Mouse (Mus musculus): Measurements from ENCODE around the gene Lrrc10.
"Not testable (repeated sequence)": the region's sequence is repeated elsewhere in the genome, so short reads cannot be mapped to it uniquely, and the experiment has no call there.

Lrrc10 gene

DNA sequence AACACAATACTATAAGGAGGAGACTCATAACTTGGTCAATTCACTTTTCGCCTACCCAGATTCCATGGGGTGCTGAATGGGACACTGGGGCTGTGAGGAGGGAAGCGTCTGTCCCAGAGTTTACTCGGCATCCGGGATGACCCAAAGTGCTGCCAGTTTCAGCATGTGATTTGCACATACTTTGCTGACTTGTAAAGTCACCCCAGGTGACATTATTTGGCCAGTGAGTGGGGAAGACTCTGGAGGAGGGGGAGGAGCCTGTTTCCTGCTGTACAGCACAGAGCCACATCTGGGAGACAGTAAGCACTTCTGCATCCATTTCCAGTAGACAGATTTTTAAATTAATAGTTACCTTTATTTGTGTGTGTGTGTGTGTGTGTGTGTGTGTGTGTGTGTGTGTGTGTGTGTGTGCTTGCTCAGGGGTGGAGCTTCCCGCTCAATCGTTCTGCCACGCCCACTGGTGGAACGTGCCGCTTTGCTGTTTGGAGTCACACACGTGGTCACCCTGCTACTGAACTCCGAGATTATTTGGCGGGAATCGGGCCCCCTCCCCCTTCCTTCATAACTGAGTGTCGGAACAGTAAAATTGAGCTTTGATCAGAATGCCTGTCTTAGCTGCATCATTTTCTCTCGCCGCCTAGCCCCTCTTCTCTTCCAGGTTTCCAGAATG is 1.5 kb upstream of the Lrrc10 start:
- DNase-seq (ENCODE audit: low spot score) = not testable (repeated sequence)

DNA sequence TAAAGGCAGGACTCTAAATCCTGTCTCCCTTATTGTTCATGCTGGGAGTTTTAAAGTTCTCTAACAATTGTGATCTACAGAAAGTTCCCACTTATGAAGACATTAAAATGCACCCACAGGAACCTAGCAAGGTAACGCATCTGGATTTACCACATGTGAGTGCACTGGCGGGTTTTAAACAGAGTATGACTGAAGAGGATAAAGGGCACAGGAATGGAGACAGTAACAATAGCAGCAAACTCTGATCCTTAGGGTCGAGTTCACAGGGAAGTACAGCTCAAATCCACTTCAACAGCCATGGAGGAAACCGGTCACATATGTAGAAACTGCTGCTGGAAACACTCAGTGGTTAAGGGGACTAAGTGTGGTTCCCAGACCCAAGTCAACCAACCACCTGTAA is 4.1 kb downstream of the Lrrc10 start:
- DNase-seq (ENCODE audit: low spot score) = no peak

DNA sequence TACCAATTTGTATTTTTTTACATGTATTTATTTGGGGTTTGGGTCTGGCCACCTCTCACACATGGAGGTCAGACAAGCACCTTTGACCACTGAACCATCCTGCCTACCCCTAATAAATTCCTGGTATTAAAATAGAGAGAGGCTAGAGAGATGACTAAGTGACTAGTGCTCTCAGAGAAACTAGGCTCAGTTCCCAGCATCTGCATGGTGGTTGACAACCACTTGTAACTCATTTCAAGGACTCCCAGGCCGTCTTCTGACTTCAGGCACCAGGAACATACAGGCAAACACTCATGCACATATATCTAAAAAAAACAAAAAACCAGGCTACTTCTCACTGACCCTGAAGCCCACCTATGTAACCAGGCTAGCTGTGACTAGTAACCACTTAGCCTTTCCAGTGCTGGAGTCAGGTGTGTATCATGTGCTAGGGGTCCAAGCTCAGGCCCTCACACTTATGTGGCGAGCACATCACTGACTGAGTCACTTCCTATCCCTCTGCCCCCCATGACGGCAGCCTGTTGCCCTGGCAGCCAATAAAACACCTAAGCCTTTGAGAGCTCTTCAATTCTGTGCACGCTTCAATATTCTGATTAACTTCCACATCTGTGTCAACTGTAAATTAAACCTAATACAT is 4.9 kb downstream of the Lrrc10 start:
- DNase-seq (ENCODE audit: low spot score) = no peak

DNA sequence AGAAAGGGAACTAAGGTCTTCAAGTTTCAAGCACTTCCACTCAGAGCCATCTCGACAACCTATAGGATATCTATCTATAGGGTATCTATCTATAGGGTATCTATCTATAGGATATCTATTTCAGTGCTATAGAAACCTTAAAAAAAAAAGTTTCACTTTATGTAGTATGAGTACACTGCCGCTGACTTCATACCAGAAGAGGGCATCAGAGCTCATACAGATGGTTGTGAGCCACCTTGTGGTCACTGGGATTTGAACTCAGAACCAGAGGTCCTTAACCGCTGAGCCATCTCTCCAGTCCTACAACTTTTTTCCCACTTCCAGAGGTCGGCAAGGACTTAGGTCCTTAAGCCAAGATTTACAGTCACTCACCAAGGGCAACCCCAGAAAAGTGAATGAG is 10.5 kb downstream of the Lrrc10 start:
- DNase-seq (ENCODE audit: low spot score) = no peak

DNA sequence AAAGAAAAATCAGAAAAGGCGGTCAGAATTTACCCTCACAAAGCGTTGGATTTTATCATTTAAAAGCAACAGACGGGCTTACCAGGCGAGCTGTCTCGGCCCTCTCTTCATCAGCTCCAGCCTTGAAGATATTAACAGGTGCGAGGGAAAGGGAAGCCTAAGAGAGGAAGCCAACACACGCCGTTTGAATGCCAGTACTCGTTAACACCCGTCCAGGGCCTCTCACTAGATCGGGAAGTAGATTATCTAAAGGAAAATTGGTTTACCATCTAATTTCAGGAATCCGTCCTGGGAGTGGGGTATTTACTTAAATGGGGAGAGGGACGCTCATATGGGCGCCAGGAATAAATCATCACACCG is 17.7 kb downstream of the Lrrc10 start:
- no peak for DNase-seq (ENCODE audit: low spot score)

DNA sequence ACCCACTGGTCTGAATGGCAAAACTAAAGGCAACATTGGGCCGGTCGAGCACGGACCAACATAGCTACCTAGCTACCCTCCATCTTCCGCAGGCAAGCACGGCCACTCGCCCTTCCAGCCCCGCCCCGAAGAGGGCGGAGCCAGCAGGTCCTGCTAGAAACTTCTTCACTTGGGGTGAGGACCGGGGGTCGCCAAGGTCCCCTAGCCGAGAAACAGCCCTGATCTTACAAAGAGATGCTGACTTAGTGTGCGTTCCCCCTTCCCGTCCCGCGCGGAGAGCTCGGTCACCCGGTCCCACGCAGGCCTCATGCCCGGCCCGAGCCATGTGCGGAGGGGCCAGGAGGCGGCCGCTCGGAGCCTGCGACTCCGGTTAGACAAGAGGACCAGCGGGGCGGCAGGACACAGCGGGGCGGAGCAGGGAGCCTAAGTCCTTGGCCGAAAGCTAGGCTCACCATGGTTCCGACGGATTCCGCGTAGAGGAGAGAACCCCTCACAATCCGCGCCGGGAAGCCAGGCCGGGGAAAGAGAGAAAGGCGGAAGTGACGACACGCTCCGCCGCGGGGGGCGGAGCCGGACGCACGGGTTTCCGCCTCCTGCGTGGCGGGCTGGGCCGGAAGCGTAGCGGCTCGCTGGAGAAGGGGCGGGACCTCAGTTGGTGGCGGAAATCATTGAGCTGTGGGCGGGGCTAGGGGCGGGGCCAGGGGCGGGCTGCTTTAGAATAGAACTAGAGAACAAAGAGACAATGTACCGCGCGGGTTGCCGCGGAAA is 18.3 kb downstream of the Lrrc10 start, which contains the start of gene Cct2:
Gene Cct2 (minus strand): TSS at position 561 of the 768 bp plus-strand sequence.
- peak; percentile 89 for DNase-seq (ENCODE audit: low spot score)

DNA sequence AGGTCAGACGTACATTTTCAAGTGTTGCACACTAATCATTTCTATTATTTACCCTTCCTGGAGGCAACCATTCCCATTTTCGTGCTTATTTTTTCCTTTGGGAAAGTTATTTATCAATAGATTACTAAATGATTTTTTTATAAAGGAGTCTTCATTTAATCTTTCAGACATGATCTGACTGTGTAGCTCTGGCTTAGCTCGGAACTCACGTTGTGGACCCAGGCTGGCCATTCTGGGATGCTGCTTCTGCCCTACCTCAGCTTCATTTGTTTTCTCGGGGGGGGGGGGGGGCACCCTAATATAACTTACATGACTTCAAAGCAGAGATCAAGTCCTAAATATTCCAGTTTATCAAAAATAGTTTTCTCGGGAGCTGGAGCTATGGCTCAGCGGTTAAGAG is 18.9 kb downstream of the Lrrc10 start:
- DNase-seq (ENCODE audit: low spot score) = no peak

DNA sequence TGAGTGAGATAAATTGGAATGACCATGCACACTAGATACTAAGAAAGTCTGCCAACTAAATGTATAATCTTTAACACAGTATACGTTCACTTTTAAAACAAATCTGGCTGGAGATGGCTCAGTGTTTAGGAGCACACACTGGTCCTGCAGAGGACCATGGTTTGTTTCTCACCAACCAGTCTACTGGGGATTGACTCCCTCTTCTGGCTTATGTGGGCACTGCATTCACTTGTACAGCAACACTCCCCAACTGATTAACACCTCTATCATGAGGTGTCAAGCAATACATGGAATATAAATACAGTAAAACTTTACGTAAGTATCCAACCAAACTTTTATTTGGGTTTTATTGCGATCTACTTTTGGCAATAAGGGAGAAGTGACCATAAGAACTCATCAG is 24.0 kb downstream of the Lrrc10 start:
- DNase-seq (ENCODE audit: low spot score) = no peak

DNA sequence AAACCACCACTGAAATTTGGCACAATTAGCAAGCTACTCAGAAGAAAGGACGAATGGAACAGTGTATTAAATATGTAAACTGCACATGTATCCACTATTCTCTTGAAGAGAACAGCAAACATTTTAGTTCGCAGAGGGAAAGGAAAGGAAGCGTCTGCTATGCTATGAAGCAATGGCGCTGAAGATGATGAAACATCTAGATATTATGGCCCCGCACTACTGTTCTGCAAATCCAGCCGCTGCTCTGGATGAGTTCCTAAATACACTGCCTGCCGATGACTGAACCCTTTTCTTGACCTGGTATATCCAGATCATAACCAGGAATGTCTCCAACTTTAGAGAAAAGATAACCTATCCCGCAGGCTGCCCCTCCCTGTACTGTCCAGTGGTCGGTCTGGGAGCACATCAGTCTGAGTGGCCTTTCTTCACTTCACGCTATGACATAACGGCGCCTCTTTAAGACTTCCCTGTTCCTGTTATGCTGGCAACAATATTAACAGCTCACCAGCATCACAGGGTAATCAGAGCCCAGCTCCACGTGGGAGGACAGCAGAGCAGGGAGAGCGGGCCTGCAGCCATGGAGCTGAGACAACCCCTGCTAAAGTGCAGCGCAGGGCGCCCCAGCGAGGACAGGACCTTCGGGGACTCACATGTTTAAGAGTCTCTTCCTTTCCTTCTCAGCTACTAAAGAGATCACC is 27.2 kb downstream of the Lrrc10 start:
- DNase-seq (ENCODE audit: low spot score) = no peak

DNA sequence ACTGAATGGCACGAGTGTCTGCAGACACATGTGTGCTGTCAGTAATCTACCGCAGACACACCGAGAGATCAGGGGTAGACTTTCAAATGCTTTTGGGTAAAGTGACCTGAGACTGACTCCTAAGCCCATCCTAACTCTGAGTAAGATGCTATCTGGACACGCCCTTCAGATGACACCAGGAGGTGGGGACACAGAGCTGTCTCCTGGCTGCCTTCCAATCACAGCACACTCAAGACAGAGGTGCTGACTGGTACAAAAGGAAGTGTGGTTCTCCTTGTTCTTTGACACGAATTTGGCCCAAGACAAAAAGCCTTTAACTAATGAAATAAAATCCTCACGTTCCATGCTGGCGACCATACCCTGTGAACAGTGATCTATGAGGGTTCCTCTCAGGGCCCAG is 28.0 kb downstream of the Lrrc10 start:
- no peak for DNase-seq (ENCODE audit: low spot score)

DNA sequence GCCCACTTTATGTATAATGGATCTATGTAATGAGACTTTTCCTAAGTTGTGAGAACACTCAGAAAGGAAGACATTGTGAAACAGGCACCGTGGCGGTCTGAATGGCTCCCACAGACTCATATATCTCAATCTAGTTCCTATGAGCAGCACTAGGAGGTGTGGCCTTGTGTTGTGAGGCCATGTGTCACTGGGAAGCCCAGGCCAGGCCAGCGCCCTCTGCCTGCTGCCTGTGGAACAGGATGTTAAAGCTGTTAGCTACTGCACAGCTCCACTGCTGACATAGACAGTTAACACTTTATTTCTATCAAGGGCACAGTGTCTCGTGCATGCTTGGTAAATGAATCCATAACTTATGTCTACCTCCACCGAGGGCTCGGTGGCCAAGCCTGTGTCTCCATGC is 33.1 kb downstream of the Lrrc10 start:
- DNase-seq (ENCODE audit: low spot score) = peak; percentile 42

DNA sequence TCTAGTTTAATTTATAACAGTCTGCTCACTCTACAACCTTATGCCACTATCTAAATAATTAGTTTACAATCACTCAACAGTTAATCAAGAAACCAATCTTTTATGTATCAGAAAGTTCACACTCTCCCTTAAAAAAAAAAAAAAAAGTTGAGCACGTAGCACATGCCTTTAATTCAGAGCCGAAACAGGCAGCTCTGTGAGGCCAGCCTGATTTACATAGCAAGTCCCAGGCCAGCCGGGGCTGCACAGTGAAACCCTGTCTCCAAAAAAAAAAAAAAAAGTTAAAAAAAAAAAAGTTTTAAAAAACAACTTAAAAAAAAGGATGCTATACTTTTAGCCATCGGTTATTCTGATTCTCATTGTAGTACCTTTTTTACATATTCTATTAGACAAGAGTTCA is 36.2 kb downstream of the Lrrc10 start:
- no peak for DNase-seq (ENCODE audit: low spot score)

DNA sequence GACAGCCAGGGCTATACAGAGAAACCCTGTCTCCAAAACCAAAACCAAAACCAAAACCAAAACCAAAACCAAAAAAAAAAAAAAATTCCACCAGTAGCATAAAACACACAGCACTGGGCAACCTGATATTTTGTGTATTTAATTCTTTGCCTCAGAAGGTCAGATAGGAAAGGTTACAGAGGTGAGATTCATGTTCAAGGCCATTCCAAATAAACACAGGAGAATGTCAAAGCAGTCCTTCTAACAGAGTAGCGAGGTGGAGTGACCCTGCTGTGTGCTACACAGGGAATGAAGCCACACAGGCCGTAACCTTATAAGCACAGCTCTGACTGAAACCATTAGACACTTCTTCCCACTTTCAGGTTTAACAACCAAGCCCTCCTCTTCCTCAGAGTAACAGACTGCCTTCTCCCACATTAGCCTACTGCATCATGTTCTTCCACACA is 36.8 kb downstream of the Lrrc10 start:
- DNase-seq (ENCODE audit: low spot score) = no peak

DNA sequence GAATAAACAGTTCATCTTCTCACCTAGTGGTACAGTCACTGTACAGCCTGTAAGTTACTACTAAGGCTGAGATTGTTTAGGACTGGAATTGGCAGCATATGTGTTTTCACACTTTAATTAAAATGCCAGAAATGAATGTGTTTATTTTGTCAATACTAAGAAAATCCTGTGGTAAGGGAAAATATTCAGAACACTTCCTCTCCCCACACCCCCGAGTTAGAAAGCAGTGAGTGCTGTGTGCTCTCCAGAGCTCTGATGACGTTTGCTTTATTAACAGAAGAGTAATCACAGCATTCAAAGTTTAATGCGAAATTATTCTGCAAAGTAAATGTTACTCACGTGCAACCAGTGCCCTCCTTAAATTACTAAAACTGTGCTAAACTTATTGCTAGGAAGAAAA is 44.5 kb downstream of the Lrrc10 start:
- DNase-seq (ENCODE audit: low spot score) = no peak

DNA sequence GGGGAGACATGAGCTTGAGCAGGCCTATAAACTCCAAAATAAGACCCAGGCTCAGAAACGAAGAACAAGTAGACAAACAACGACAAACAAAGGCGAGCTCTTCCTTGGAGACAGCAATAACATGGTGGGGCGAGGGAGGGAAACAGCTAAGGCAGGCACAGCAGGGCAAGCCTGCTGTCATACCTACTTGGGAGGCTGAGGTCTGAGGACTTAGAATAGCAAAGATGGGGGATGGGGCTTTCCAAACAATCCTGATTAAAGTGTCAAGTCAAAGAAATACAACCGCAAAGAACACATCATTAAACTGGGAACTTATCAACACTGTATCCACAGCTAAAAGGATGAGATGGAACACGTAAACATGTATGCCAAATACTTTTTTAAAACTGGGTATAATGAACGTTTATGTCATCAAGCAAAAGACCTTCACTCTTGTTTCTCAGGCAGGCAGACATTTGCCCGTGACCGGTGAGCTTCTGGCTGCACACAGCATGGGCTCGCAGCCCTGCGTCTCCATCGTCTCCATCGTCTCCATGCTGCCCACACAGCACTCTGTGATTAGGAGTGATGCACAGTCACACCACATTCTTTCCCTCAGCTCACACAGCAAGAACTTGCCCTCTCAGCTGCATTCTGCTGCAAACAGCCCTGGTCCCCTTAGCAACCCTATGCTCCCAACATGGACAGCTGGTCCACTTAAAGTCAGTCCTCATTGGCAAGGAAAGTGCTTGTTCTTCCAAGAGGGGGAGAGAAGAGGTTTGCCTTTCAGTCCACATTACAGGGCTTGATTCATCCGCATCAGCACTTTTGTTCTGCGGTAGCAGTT is 49.6 kb downstream of the Lrrc10 start:
- DNase-seq (ENCODE audit: low spot score) = no peak

DNA sequence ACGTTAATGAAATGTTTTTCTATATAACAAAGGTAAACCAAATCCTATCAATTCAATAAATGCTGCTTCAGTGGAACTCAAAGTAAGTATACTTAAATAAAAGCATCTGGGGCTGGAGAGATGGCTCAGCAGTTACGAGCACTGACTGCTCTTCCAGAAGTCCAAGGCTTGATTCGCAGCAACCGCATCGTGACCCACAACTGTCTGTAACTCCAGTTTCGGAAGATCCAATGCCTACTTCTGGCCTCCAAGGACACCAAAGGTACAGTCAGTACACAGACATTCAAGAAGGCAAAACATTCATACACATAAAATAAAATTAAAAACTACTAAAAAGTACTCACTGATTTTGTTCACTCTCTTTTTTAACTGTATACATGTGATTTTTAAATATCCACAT is 51.0 kb downstream of the Lrrc10 start:
- DNase-seq (ENCODE audit: low spot score) = no peak
